Mouse (Mus musculus) testis, adult 2 months (tissue): ENCODE results near the gene Macf1. TPM values are rescaled to one million over a fixed set of nuclear protein-coding genes. Genes with fewer than 3 reads are reported as not detected.

ENCODE experiments used
- H3K27ac ChIP-seq: fragments of 200-500 bp; 2 replicates; pipeline ENCODE4 v1.5.1; 2012; ENCODE audit warnings: low read depth, low read length; ENCODE audit not compliant: control insufficient read depth, insufficient read depth
- H3K27me3 ChIP-seq: fragments of 200-500 bp; 2 replicates; pipeline ENCODE4 v1.6.1; 2012; ENCODE audit warnings: mild to moderate bottlenecking, low read length, moderate library complexity; ENCODE audit not compliant: control insufficient read depth, insufficient read depth
- H3K36me3 ChIP-seq: fragments of 200-500 bp; 2 replicates; pipeline ENCODE4 v1.6.1; 2012; ENCODE audit warnings: mild to moderate bottlenecking, low read length; ENCODE audit not compliant: control insufficient read depth, insufficient read depth
- H3K4me1 ChIP-seq: fragments of 200-500 bp; 2 replicates; pipeline ENCODE4 v1.6.1; 2012; ENCODE audit warnings: low read length; ENCODE audit not compliant: control insufficient read depth, insufficient read depth
- H3K4me3 ChIP-seq: fragments of 200-500 bp; 2 replicates; pipeline ENCODE4 v1.5.1; 2012; ENCODE audit warnings: low read depth, mild to moderate bottlenecking, low read length, moderate library complexity, mixed read lengths; ENCODE audit not compliant: control insufficient read depth
- CTCF ChIP-seq: fragments of 200-500 bp; IDR thresholded peaks from 2 replicates; pipeline ENCODE4 v1.5.1; 2012; ENCODE audit warnings: low read depth, mild to moderate bottlenecking, inconsistent platforms, low read length, moderate library complexity; ENCODE audit not compliant: control insufficient read depth, insufficient read depth, insufficient replicate concordance
- POLR2A ChIP-seq: fragments of 200-500 bp; IDR thresholded peaks from 2 replicates; pipeline ENCODE4 v1.6.1; 2012; ENCODE audit warnings: low read depth, mild to moderate bottlenecking, inconsistent platforms, low read length, moderate library complexity; ENCODE audit not compliant: control insufficient read depth
- polyA plus RNA-seq: library from polyadenylated mRNA; depleted of rRNA; stranded (reverse); fragments of >200 nt; gene quantifications from 2 replicates; pipeline ENCODE4 v1.2.3, GENCODE M21; 2012

The Macf1 gene
- polyA plus RNA-seq, 1 experiment = 24.4 TPM

GRCm38 (mm10) chr4:123621732-123622131 lies 62.4 kb downstream of the Macf1 start:
- H3K27ac ChIP-seq = no peak overlapping the region

GRCm38 (mm10) chr4:123617727-123618389 lies 66.3 kb downstream of the Macf1 start:
- no peak overlapping the region for H3K27ac ChIP-seq

More at GRCm38 (mm10) chr4:123621732-123622131, 62.4 kb downstream of the Macf1 start:
- Histone ChIP-seq H3K27me3 (no peaks in the 10 kb centered on the region), H3K4me3 (no peak overlapping the region), H3K4me1 (peaks cover 3% of the 10 kb centered on the region), H3K36me3 (no peaks in the 10 kb centered on the region)
- TF ChIP-seq CTCF = no peak
- TF ChIP-seq POLR2A = no peak

GRCm38 (mm10) chr4:123616971-123617370 lies 67.2 kb downstream of the Macf1 start:
- TF ChIP-seq POLR2A (no peak), CTCF (no peak)
- Histone ChIP-seq H3K4me3 (no peak overlapping the region), H3K27me3 (no peaks in the 10 kb centered on the region), H3K4me1 (no peaks in the 10 kb centered on the region), H3K36me3 (no peaks in the 10 kb centered on the region), H3K27ac (no peak overlapping the region; the same call in 1 of the 2 replicates)

More at GRCm38 (mm10) chr4:123617727-123618389, 66.3 kb downstream of the Macf1 start:
- Histone ChIP-seq H3K4me1 (no peaks in the 10 kb centered on the region), H3K4me3 (no peak overlapping the region), H3K27me3 (no peaks in the 10 kb centered on the region), H3K36me3 (no peaks in the 10 kb centered on the region)
- TF ChIP-seq POLR2A = no peak
- no peak for TF ChIP-seq CTCF

DNA sequence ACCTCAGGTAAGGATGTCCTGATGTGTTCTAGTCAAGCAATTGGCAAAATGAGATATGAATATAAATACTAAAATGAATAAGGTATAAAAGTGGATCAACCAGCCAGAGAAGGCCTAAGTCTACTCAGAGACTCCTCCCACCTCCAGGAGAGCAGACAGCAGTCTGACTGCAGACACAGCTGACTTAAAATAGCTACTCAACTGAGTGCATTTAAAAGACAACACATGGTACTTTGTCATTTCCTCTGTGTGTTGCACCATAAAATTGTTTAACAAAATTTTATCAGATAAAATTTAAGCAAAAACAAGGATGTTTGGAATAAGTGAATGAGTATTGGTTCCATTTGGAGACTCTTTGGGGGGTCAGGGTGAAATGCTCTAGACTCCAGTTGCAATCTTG lies 67.7 kb downstream of the Macf1 start:
- H3K27me3 ChIP-seq = no peaks in the 10 kb centered on the region
- TF ChIP-seq CTCF (no peak), POLR2A (no peak)
- no peak overlapping the region for H3K4me3 ChIP-seq
- no peaks in the 10 kb centered on the region for H3K36me3 ChIP-seq
- H3K27ac ChIP-seq = no peak overlapping the region
- no peaks in the 10 kb centered on the region for H3K4me1 ChIP-seq

DNA sequence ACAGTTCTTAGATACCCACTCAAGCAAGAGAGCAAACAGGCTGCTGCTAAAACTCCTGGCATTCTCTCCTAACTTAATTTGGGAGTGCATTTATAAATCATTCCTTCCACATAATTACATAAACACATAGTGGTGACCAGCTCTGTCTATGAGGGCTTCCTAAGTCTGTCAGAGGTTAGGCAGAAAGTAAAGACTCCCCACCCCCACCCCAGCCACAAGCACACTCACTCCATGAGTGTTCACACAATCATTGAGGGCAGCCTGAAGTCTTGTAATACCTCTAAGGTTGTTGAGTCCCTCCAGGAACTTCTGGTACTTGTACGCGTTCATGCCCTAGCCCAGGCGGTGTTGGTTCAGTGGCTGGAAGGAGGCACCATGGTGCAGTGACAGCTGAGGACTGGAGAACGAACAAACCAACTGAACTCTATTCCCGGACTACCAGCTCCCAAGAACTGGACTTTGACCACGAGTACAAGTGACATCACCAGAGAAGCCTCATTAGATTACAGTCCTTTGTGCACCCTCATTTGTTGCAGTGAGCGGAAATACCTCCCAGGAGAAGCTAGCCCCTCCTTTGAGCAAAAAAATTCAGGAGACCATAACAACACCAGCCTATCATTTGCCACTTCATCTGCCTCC lies 70.7 kb downstream of the Macf1 start:
- Histone ChIP-seq H3K27ac (no peak overlapping the region), H3K36me3 (no peaks in the 10 kb centered on the region), H3K4me1 (no peaks in the 10 kb centered on the region), H3K27me3 (no peaks in the 10 kb centered on the region), H3K4me3 (no peak overlapping the region)
- TF ChIP-seq CTCF = no peak
- no peak for TF ChIP-seq POLR2A

GRCm38 (mm10) chr4:123611940-123612339 lies 72.2 kb downstream of the Macf1 start:
- Histone ChIP-seq H3K4me3 (no peak overlapping the region), H3K4me1 (no peaks in the 10 kb centered on the region), H3K27ac (no peak overlapping the region), H3K27me3 (no peaks in the 10 kb centered on the region), H3K36me3 (no peaks in the 10 kb centered on the region)
- TF ChIP-seq CTCF (no peak), POLR2A (no peak)

- Histone ChIP-seq H3K36me3 (no peaks in the 10 kb centered on the region), H3K27ac (no peak overlapping the region), H3K27me3 (no peaks in the 10 kb centered on the region), H3K4me3 (no peak overlapping the region), H3K4me1 (no peaks in the 10 kb centered on the region)
- TF ChIP-seq CTCF (no peak), POLR2A (no peak)
Measured at GRCm38 (mm10) chr4:123611241-123611640, 72.9 kb downstream of the Macf1 start.
